Mouse (Mus musculus): ENCODE data around the gene Rbm8a.
A peak's percentile ranks its signal among the peaks of the same experiment; 100 is the strongest.

GRCm38 (mm10) chr3:96663432-96664239 lies 33.9 kb downstream of the Rbm8a start:
- peak; percentile 98 for TF ChIP-seq CTCF (IDR thresholded peaks at IDR 0.05)
- no peak for TF ChIP-seq POLR2A (IDR thresholded peaks at IDR 0.05; ENCODE audit: insufficient read depth, low read depth, low read length)
- TF ChIP-seq EP300 (IDR thresholded peaks at IDR 0.05; ENCODE audit: insufficient read depth, low read depth, low read length): peak; percentile 60; the same call in 1 of the 2 replicates

Data from heart, adult 2 months (tissue).